Mouse (Mus musculus) frontal cortex, postnatal 10 days (tissue): ENCODE measurements around the gene Psors1c2.
"Not testable (repeated sequence)": the region's sequence is repeated elsewhere in the genome, so short reads cannot be mapped to it uniquely, and the experiment has no call there.

Experiments used
- DNase-seq, 2 experiments: peaks; one replicate each; pipeline ENCODE4 v3.0.0; 2022; ENCODE audit warnings: low spot score in 2 of 2, mixed read lengths in 1 of 2

The Psors1c2 gene

GRCm38 (mm10) chr17:35532901-35533300, at the start of gene Psors1c2:
Gene Psors1c2, plus strand, starts transcription at chr17:35533201.
- no peak for DNase-seq

- DNase-seq: peak in 1 of 2 experiments; percentile 32
These were observed 48.9 kb upstream of the Psors1c2 start for GRCm38 (mm10) chr17:35484066-35484465.

GRCm38 (mm10) chr17:35485702-35486101, 47.3 kb upstream of the Psors1c2 start:
- no peak for DNase-seq

- DNase-seq: no peak
These were observed 46.3 kb upstream of the Psors1c2 start for GRCm38 (mm10) chr17:35486726-35487125.

- no peak for DNase-seq
These were observed 45.0 kb upstream of the Psors1c2 start for GRCm38 (mm10) chr17:35488041-35488440.

- no peak for DNase-seq
These were observed 42.7 kb upstream of the Psors1c2 start for GRCm38 (mm10) chr17:35490320-35490719.

- no peak for DNase-seq
These were observed 35.9 kb upstream of the Psors1c2 start for GRCm38 (mm10) chr17:35497124-35497523.

- DNase-seq: no peak
These were observed 30.8 kb upstream of the Psors1c2 start for GRCm38 (mm10) chr17:35502226-35502625.

- DNase-seq: no peak
These were observed 30.2 kb upstream of the Psors1c2 start for GRCm38 (mm10) chr17:35502762-35503161.

- no peak for DNase-seq
These were observed 29.2 kb upstream of the Psors1c2 start for GRCm38 (mm10) chr17:35503849-35504248.

- no peak for DNase-seq
These were observed 28.1 kb upstream of the Psors1c2 start for GRCm38 (mm10) chr17:35504628-35505481.

- no peak for DNase-seq
These were observed 27.2 kb upstream of the Psors1c2 start, which contains the start of gene Pou5f1 for GRCm38 (mm10) chr17:35505776-35506175. Gene Pou5f1, plus strand, starts transcription at chr17:35506018.

- DNase-seq: no peak
These were observed 26.1 kb upstream of the Psors1c2 start for GRCm38 (mm10) chr17:35506881-35507280.

GRCm38 (mm10) chr17:35507556-35508260, 25.3 kb upstream of the Psors1c2 start:
- no peak for DNase-seq

GRCm38 (mm10) chr17:35508279-35508678, 24.7 kb upstream of the Psors1c2 start:
- not testable (repeated sequence) for DNase-seq

GRCm38 (mm10) chr17:35509284-35509683, 23.7 kb upstream of the Psors1c2 start:
- no peak for DNase-seq

GRCm38 (mm10) chr17:35512916-35513626, 19.9 kb upstream of the Psors1c2 start:
- no peak for DNase-seq

GRCm38 (mm10) chr17:35513886-35514285, 19.1 kb upstream of the Psors1c2 start:
- no peak for DNase-seq

- DNase-seq: no peak
These were observed 18.2 kb upstream of the Psors1c2 start for GRCm38 (mm10) chr17:35514756-35515155.

- no peak for DNase-seq
These were observed 16.9 kb upstream of the Psors1c2 start for GRCm38 (mm10) chr17:35515911-35516640.
